Mouse (Mus musculus) left cerebral cortex, postnatal 10 days (tissue): ENCODE measurements around the gene Ccr4. TPM values are rescaled to one million over a fixed set of nuclear protein-coding genes. Genes with fewer than 3 reads are reported as not detected.

Experiments used
- DNase-seq, 2 experiments: peaks; one replicate each; pipeline ENCODE4 v3.0.0; 2021 to 2022; ENCODE audit warnings: low spot score in 2 of 2, mixed read lengths in 1 of 2; ENCODE audit errors: extremely low spot score in 1 of 2
- intact Hi-C: fragments of 180-260 bp; cut with DNase I; formaldehyde crosslinking; loops from one replicate; pipeline ENCODE4 v1.15.1; 2025
- total RNA-seq, 2 experiments: library from RNA; stranded (reverse); gene quantifications; 2 replicates each; pipeline ENCODE4 v1.2.3; 2021

The Ccr4 gene
- total RNA-seq, 2 experiments from 2014 or later, result not detected

DNA sequence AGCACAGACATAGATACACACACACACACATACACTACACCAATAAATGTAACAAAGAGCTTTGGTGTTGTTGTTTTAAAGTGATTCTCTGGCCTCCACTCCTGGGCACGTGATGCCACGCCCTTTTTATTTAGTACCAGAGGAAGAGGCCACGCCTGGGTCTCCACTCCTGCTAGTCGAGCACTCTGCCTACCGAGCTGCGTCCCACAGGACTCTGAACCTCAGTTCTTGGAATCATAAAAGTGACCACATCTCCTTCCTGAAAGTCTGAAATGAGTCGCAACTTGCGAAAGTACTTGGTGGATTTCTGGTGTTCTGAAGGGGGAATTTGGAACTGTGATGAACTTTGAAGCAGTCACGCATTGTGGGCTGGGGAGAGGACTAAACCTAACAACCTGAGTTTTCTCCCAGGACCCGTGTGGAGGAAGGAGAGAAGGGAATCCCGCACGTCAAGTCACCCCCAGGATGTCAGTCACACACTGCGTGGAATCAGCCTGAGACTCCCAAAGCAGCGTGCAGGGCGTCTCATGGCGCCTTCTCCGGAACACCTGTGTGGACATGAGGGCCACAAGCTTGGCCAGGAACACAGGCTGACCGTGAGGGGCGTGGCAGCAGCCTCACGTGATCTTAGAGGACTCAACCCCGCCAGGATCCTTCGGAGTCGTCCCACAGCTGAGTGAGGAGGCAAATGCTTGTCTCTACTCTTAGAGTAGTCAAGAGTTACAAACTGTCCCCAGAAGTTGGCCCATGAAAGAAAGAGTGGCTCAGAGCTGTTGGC, 17.0 kb downstream of the Ccr4 start:
- DNase-seq, result no peak
- intact Hi-C loops, result no loop called here

DNA sequence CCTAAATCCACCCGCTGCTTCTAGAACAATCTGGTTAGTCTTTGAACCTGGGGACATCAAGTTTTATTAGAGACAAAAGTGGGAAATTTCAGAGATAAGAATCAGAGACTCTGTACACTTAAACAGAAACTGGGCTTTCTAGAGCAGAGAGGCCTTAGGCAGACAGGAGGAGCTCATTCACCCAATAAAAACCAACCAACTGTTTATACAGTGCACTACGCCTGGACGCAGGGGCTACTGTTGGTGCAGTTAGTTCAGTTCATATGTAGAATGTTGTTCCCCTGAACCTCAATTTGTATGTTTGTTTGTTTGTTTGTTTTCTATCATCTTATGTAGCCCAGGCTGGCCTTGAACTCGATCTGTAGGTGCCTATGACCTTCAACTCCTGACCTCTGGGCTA, 17.9 kb downstream of the Ccr4 start:
- DNase-seq, result no peak
- intact Hi-C loops, result no loop called here

DNA sequence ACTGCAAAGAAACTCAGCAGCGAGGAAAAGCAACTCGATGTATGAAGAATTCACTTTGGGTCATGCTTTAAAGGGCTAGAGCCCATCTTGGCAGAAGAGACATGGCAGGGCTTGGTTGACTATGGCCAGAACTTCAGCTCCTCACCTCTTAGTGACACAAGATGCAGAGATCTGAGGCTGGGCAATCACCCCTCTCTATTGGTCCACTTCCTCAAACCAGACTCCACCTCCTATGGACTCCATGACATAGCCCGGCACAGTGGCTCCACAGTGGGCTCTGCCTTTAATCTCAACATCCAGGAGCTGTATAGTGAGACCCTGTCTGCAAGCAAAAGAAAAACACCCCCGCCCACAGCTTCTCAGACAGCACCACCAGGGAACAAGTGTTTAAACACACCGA, 19.9 kb downstream of the Ccr4 start:
- no peak for DNase-seq
- intact Hi-C loops, result no loop called here

DNA sequence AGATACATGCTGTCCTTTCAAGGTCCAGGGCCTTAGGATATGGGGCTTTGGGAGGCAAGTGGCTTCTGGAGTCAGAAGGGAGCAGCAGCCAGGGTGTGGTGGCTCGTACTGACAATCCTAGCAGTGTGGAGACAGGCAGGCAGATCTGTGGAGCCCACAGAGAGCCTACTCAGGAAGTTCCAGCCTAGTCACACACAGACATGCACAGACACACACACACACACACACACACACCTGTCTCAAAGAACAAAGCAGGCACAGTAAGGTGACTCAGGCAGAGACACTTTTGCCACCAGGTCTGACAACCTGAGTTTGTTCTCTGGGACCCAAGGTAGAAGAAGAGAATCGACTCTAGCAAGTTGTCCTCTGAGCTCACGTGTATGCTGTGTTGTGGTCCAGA, 23.8 kb downstream of the Ccr4 start:
- intact Hi-C loops, result no loop called here
- DNase-seq, result no peak

DNA sequence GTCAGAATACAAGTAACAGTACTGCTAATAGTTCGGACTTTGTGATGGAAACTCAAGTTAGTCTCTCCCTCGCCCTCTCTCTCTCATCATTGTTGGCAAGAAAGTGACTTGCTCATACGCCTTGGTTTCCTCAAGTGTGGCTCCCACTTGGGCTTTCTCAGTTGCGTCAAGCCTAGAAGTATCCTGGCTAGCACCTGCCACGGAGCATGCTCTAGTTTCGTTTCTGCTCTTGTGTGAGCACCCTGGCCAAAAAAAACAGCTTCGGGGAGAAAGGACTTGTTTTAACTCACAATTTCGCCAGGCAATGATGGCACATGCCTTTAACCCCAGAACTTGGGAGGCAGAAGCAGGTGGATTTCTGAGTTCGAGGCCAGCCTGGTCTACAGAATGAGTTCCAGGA, 27.7 kb downstream of the Ccr4 start:
- intact Hi-C loops, result no loop called here
- no peak for DNase-seq

DNA sequence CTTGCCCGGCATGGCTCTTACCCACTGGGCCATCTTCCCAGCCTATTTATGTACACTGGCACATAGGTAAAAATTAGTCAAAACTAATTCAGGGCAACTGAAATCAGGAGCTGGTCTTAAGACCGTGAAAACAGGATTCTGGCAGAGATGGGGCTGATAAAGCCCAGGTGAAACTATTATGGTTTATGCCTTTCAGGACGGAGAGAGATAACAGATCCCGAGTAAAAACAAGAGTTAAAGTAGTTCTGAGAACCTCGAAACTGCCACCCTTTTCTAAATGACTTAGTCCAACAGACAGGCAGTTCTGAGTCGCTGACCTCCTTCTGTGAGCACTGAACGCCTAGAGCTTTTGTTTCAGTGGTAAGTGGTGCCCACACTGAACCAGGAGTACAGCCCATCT, 32.8 kb downstream of the Ccr4 start:
- intact Hi-C loops, result no loop called here
- DNase-seq, result no peak

DNA sequence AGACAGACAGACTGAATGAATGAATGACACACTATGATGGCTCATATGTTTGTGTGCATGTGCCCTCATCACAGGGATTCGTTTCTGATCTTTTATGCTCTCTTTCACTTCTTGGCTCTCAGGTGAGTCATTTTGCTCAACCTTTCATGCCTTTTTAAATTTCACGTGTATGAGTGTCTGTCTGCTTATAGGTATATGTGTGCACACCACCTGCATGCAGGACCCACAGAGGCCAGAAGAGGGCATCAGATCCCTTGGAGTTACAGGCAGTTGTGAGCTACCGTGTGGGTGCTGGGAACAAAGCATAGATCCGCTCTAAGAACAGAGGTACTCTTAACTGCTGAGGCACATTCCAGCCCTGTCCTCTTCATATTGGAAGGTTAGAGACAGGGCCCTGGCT, 36.0 kb downstream of the Ccr4 start:
- DNase-seq, result no peak
- intact Hi-C loops, result no loop called here

DNA sequence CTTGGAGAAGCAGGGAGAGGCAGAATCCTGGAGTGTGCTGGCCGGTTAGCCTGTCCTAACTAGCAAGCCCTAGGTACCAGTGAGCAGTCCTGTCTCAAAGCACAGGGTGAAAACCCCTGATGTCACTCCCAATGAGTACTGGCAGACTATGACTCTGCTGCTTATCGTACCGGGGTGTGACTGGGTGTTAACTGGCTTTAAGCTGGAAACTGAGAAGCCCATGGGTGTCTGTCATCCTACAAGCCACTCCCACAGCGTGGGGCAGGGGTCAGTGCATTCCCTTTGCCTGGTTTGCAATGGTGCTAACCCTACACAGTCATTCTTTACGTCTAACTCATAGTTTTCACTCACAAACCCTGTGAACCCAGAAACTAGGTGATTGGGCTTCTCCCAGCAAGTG, 36.5 kb downstream of the Ccr4 start:
- DNase-seq, result no peak
- intact Hi-C loops, result no loop called here

DNA sequence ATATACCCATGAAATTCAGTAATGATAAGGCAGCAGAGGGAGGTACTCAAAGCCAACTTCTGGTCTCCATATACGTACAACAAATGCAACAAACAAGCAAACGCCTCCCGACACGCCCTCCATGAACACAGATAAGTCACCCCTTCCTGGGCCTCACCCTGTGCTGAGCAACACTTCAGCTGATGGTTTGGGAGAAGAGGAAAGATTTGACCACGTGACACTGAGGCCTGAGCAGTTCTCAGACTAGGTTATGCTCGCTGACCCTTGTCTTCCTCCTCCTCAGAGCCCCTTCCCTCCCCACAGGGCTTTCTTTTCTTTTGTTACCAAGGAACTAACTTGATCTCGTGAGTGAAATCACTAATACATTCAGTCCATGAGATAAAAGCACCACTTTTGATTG, 37.8 kb downstream of the Ccr4 start:
- intact Hi-C loops, result no loop called here
- DNase-seq, result no peak

DNA sequence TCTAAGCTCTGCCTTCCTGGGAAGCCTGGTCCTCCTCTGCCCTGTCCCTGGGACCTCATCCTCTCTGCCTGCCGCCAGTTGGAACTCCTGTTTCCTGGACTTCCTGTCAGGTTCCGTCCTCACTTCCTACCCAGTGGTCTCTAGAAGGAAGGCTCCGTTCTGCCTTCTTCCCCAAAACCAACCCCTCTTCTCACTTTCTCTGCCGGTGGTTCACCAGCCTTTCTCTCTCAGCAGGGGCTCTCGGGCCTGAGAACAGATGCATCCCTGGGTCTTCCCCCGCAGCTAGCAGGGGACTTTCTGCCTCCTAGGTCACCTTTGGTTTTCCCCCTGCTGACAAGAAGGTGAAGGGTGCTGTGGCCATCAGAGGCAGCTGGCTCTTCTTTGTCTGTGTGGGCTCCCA, 39.3 kb downstream of the Ccr4 start:
- DNase-seq, result no peak
- intact Hi-C loops, result no loop called here

DNA sequence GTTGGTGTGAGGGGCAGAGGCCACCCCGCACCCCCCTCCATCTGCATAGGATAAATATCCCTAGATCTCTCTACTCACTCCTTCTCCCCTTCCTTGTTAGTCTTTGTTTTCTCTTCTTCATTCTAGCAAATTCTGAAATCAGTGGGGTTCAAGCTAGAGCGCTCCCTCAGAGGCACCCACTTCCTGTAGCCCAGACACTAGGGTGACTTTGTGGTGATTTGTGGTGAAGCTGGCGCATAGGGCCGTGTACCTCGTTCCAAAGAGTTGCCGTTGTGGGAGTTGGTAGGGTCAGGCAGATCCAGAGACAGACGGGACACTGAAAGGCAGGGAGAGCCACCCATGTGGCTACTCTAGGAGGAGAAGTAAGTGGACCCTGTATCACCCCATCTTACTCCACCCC, 42.1 kb downstream of the Ccr4 start:
- intact Hi-C loops, result no loop called here
- no peak for DNase-seq

DNA sequence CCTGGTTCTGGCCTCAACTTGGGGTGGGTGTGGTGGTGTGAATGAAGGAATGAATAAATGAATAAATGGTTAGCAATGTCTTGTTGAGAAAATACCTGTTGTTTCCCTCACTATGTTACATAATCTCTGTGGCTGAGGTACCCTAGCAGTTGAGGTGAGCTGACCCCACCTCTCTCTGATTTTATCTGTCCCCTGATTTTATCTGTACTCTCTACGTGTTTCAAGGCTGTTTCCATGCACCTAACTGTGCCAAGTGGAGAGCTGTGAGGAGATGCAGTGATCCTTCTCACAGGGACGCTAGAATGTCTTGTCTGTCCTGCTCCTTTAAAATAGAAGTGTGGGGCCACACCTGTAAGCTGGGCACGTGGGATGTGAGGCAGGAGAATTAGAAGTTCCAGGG, 46.3 kb downstream of the Ccr4 start:
- intact Hi-C loops, result no loop called here
- no peak for DNase-seq

DNA sequence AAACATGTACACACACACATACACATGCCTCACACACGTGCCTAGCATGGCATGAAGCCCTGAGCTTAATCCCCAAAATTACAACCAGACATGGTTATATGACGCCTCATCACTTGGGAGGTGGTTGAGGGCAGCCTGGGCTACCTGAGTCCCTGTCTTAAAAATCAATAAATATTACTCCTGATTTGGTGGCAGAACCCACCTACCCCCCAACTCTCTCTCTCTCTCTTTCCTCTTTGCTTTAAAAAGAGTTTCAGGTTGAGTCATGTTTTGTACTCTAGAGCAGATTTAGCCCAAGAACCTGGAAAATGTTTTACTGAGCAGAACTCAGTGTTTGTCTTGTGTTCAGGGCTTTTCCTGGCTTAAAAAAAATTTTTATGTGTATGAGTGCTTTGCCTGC, 49.3 kb downstream of the Ccr4 start:
- no peak for DNase-seq
- intact Hi-C loops, result no loop called here

DNA sequence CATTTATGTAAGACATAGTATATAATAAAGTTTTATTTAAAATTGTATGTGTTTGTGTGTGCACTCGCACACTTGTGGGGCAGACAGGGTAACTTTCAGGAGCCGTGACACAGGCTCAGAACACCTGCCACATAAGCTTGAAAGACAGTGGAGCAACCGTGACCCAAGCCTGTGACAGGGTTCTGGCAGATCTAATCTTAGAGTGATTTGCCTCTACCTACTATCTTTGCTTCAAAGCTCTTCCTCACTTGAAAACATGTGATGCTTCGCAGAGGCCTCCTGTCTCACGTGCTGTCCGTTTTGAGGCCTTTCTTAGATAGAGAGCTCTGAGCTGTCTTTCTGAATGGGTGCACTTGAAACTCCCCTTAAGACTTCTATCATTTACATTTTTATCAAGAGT, 52.3 kb downstream of the Ccr4 start:
- no peak for DNase-seq
- intact Hi-C loops, result no loop called here

DNA sequence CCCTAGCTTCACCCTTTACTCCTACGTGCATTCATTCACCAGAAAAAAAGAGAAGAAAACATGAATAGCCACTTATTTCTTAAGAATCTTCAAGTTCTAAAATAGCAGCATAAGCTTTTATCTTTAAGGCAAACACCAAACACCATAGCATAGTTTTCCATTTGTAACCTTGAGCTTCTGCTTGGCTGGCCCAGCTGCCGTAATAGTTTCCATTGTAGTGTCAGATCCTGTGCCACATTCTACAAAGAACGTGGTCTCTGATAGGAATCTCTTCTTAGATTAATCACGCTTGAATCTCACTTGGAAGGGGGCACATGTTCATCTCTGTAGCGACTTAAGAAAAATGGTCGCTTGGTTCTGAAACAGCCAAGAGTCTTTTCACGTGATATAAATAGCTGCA, 53.1 kb downstream of the Ccr4 start:
- intact Hi-C loops, result no loop called here
- no peak for DNase-seq

DNA sequence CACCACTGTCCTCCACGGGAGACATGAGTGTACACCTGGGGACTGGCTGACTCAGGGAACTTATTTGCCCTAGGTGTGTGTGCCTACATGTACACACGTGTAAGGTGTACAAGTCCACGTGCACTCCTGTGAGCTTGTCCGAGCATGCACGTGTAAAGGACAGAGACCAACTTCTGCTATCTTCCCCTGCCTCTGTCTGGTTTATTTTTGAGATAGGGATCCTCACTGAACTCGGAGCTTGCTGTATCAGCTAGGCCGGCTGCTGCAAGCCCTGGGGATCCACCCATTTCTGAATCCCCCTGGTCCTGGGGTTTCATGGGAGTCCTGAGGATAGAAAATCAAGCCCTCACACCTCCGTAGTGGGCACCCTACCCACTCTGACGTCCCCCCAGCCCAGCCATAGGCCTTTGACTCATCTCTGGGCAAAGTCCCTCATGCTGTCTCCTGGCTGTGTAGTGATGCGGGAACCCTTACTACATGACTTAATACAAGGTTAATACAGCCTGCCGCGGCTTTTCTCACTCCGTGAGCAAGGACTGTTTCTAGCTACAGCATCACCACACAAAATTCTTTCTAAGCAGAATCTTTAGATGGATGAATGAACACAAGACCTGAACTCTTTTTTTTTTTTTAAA, 55.5 kb downstream of the Ccr4 start:
- intact Hi-C loops, result no loop called here
- no peak for DNase-seq

DNA sequence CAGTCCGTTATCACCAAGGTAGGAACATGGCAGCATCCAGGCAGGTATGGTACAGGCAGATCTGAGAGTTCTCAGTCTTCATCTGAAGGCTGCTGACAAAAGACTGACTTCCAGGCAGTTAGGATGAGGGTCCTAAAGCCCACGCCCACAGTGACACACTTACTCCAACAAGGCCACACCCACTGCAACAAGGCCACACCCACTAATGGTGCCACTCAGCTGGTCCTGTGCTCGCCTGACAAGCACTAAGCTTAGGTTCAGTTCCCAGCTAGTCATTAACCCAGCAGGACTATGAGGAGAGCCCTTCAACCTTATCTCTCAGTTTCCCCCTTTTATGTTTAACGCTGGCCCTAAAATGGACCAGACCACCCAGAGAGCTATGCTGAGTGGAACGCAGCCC, 56.0 kb downstream of the Ccr4 start:
- intact Hi-C loops, result no loop called here
- no peak for DNase-seq

DNA sequence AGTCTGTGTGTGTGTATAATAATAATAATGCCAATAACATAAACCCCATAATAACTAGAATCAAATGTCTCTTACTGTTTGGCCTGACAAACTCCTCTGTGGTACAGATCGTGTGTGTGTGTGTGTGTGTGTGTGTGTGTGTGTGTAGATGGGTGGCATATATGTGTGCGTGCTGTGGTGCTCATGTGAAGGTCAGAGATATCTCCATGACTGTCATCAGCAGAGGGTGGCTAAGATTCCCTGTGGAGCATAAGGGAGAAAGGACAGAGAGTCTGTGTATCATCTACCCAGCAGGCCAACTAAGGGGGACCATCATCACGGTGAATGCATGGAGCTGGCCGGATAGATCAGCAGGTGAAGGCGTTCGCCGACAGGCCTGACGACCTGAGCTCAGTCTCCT, 57.8 kb downstream of the Ccr4 start:
- no peak for DNase-seq
- intact Hi-C loops, result no loop called here

DNA sequence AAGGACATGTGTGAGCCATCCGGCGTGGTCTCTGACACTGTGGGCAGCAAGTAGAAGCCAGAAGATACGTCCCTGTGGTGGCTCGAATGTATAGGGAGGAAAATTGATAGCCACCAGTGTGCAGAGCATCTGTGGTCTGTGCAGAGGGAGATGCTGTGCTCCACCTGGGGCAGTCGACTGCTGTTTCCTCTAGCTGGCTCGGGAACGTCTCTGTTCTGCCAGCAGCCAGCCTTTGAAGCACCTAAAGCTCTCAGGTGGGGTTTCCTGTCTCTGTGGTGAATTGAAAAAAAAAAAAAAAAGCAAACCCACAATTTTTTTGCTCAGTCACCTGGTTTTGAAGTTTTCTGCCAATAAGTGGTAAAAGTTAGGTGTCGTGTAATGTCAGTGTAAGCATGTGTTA, 61.4 kb downstream of the Ccr4 start:
- intact Hi-C loops, result no loop called here
- DNase-seq, result no peak

DNA sequence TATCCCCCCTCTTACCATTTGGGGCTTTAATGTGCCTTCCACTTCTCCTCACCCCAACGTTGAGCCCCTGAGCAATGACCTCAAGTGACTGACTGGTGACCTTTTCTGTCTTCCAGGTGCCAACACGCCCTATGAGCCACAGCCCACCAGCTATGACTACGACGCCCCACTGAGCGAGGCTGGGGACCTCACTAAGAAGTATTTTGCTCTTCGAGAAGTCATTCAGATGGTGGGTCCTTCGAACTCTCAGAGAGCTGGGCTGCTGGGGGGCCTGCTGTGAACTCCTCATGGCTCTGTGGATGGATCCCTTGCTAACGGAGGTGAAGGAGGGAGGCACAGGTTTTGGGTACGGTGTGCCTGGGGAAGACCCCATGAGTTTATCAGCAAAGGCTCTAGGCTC, 61.8 kb downstream of the Ccr4 start:
- intact Hi-C loops, result no loop called here
- DNase-seq, result no peak

DNA sequence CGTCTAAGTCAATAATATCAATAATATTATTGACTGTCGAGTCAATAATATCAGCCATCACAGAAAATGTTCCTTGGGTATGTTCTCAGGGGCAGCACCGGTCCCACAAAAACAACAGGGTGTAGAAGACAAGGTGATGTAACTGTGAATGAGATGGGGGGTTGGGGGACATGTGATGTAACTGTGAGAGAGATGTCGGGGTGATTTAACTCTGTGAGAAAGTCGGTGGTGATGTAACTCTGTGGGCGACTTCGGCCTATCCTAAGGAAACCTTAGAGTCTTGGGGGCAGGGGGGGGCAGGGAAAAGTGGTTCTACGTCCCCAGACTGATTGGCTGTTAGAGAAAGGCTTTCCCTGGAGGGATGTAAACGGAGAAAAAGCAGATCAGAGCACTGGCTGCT, 62.5 kb downstream of the Ccr4 start:
- intact Hi-C loops, result no loop called here

More for the DNA sequence above, 62.5 kb downstream of the Ccr4 start:
- DNase-seq, result no peak
